Mouse (Mus musculus): Measurements from ENCODE around the gene Gm49368.

DNA sequence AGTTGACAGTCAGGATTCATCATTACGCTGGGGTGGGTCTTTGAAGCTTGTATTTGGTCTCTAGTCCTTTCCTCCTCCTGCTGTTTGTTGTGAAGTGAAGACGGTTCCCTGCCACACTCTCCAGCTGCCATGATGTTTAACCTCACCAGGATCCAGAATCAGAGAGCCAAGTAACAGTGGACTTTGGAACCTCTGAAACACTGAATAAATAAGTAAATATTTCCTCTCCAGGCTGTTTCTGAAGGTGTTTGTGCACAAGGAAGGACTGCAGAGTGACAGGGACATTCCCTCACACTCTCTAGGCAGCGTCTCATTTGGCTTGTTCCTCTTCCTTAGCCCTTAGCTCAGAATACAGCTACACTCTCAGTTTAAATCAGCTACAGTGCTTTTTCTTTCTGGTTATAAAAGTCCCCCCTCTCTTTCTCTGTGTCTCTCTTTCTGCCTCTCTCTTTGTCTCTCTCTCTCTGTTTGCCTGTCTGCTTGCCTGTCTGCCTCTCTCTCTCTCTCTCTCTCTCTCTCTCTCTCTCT lies 5.5 kb upstream of the Gm49368 start:
- TF ChIP-seq POLR2A (IDR thresholded peaks at IDR 0.05; ENCODE audit: insufficient read depth, low read depth, low read length) (no peak), CTCF (IDR thresholded peaks at IDR 0.05) (no peak)
